Comparison of ENCODE assay signal across 26 mouse cellular contexts in the genomic region with DNA sequence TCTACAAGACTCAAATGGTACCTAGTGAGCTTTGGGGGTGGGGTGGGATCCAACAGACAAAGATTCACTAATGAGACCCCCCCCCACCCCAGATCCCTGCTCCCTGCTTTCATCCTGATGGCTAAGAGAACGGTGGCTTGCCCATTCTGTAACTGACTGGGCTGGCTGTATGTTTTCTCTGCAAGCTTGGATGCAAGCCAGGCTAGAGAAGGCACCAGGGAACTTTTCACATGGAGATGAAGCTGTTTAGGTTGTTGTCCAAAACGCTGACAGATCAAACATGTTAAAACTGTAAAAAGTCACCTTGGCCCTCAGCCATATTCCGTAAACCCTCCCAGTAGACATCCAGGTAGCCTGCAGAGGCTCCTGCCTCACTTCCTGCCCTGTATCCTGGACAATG.
DNase-seq lines count a peak whose midpoint lies in the region; ATAC-seq and TF ChIP-seq lines count a peak whose summit lies in the region.
"Had no signal": no experiment of that assay in that cellular context is flagged by ENCODE, and none has a peak within 500 bp of the region (broad histone marks: within the 10 kb centered on the region; RNA-seq: fewer than 3 reads in every experiment).

No protein-coding gene starts in this region.

- WGBS in embryonic facial prominence, embryonic 14.5 days: 55% methylated on average over 3 of the region's 3 CpGs
- WGBS in embryonic facial prominence, embryonic 10.5 days: 77% methylated on average over 3 of the region's 3 CpGs
- WGBS in hindbrain, embryonic 14.5 days: 50% methylated on average over 3 of the region's 3 CpGs
- WGBS in hindbrain, embryonic 10.5 days: 78% methylated on average over 3 of the region's 3 CpGs
- 56% methylated on average over 3 of the region's 3 CpGs for WGBS in lung, embryonic 14.5 days
- 55% methylated on average over 3 of the region's 3 CpGs for WGBS in lung, adult 2 months

- H3K36me3 ChIP-seq in embryonic facial prominence, embryonic 14.5 days (ENCODE audit: control insufficient read depth, insufficient read depth, low read length): no peaks in the 10 kb centered on the region
- H3K36me3 ChIP-seq in embryonic facial prominence, embryonic 10.5 days (replicated peaks): no peaks in the 10 kb centered on the region
- no peaks in the 10 kb centered on the region for H3K36me3 ChIP-seq in hindbrain, embryonic 14.5 days (replicated peaks; ENCODE audit: control insufficient read depth, insufficient read depth)
- H3K36me3 ChIP-seq in hindbrain, embryonic 10.5 days: no peaks in the 10 kb centered on the region
- no peaks in the 10 kb centered on the region for H3K36me3 ChIP-seq in lung, embryonic 14.5 days (ENCODE audit: insufficient read depth)
- H3K36me3 ChIP-seq: embryonic facial prominence, embryonic 12.5 days; heart, embryonic 12.5 days; heart, embryonic 15.5 days; hindbrain, embryonic 13.5 days had no signal

- TF ChIP-seq CTCF in lung, embryonic 14.5 days (IDR thresholded peaks at IDR 0.05; ENCODE audit: low read depth): no peak
- TF ChIP-seq CTCF in lung, adult 2 months (IDR thresholded peaks at IDR 0.05; ENCODE audit: insufficient read depth, low read length): no peak
- no peak for TF ChIP-seq CTCF in brain, embryonic 14.5 days (IDR thresholded peaks at IDR 0.05; ENCODE audit: borderline replicate concordance, extremely low read depth, insufficient read depth, insufficient read length)

- no peak for TF ChIP-seq POLR2A in lung, adult 2 months (IDR thresholded peaks at IDR 0.05; ENCODE audit: borderline replicate concordance, extremely low read depth, low read depth, low read length)
- TF ChIP-seq POLR2A in brain, embryonic 14.5 days (IDR thresholded peaks at IDR 0.05; ENCODE audit: borderline replicate concordance, extremely low read depth, insufficient read depth, insufficient read length, poor library complexity, severe bottlenecking): no peak

- H3K9me3 ChIP-seq in embryonic facial prominence, embryonic 14.5 days (ENCODE audit: control insufficient read depth, low read length): no peaks in the 10 kb centered on the region
- H3K9me3 ChIP-seq in embryonic facial prominence, embryonic 10.5 days: no peaks in the 10 kb centered on the region
- H3K9me3 ChIP-seq in hindbrain, embryonic 14.5 days (ENCODE audit: control insufficient read depth, low read length): no peaks in the 10 kb centered on the region
- H3K9me3 ChIP-seq in hindbrain, embryonic 10.5 days: no peaks in the 10 kb centered on the region
- H3K9me3 ChIP-seq in lung, embryonic 14.5 days (ENCODE audit: low read depth, low read length): no peaks in the 10 kb centered on the region
- H3K9me3 ChIP-seq: embryonic facial prominence, embryonic 12.5 days; forebrain, embryonic 13.5 days; heart, embryonic 12.5 days; heart, embryonic 15.5 days; hindbrain, embryonic 13.5 days had no signal

- ATAC-seq in embryonic facial prominence, embryonic 14.5 days (ENCODE audit: low read depth): no peak
- no peak for ATAC-seq in hindbrain, embryonic 14.5 days (ENCODE audit: low FRiP score)
- no peak for ATAC-seq in lung, embryonic 14.5 days (ENCODE audit: insufficient read depth)
- ATAC-seq: CD4-positive, CD25-positive, alpha-beta regulatory T cell, adult 4 months; forebrain, embryonic 13.5 days; forebrain, postnatal 0 days; intestine, postnatal 0 days had no signal

- H3K27ac ChIP-seq in embryonic facial prominence, embryonic 14.5 days (replicated peaks; ENCODE audit: low read depth, low read length): no peak overlapping the region
- no peak overlapping the region for H3K27ac ChIP-seq in embryonic facial prominence, embryonic 10.5 days (replicated peaks)
- H3K27ac ChIP-seq in hindbrain, embryonic 14.5 days: no peak overlapping the region
- H3K27ac ChIP-seq in hindbrain, embryonic 10.5 days: no peak overlapping the region
- H3K27ac ChIP-seq in lung, embryonic 14.5 days (ENCODE audit: low read depth): no peak overlapping the region
- H3K27ac ChIP-seq: embryonic facial prominence, embryonic 12.5 days; forebrain, embryonic 13.5 days; gastrocnemius, adult 2 months; heart, embryonic 15.5 days; hindbrain, embryonic 13.5 days had no signal

- H3K4me2 ChIP-seq in embryonic facial prominence, embryonic 14.5 days (ENCODE audit: low read depth, low read length): no peak overlapping the region
- H3K4me2 ChIP-seq in hindbrain, embryonic 14.5 days (replicated peaks): no peak overlapping the region
- H3K4me2 ChIP-seq in lung, embryonic 14.5 days: no peak overlapping the region
- H3K4me2 ChIP-seq: embryonic facial prominence, embryonic 12.5 days; forebrain, embryonic 13.5 days; heart, embryonic 12.5 days; heart, embryonic 15.5 days; hindbrain, embryonic 13.5 days had no signal

- no peak overlapping the region for H3K9ac ChIP-seq in embryonic facial prominence, embryonic 14.5 days (ENCODE audit: low read depth, low read length)
- H3K9ac ChIP-seq in hindbrain, embryonic 14.5 days: no peak overlapping the region
- no peak overlapping the region for H3K9ac ChIP-seq in lung, embryonic 14.5 days
- H3K9ac ChIP-seq: embryonic facial prominence, embryonic 12.5 days; forebrain, embryonic 13.5 days; forebrain, postnatal 0 days; heart, embryonic 12.5 days; heart, embryonic 15.5 days; hindbrain, embryonic 13.5 days had no signal

- no peaks in the 10 kb centered on the region for H3K4me1 ChIP-seq in embryonic facial prominence, embryonic 14.5 days (ENCODE audit: control insufficient read depth, insufficient read depth, low read length)
- no peaks in the 10 kb centered on the region for H3K4me1 ChIP-seq in embryonic facial prominence, embryonic 10.5 days
- H3K4me1 ChIP-seq in hindbrain, embryonic 14.5 days (replicated peaks; ENCODE audit: control insufficient read depth, insufficient read depth, low read length): no peaks in the 10 kb centered on the region
- no peaks in the 10 kb centered on the region for H3K4me1 ChIP-seq in hindbrain, embryonic 10.5 days (replicated peaks)
- no peaks in the 10 kb centered on the region for H3K4me1 ChIP-seq in lung, embryonic 14.5 days (ENCODE audit: insufficient read depth)
- H3K4me1 ChIP-seq in lung, adult 2 months (ENCODE audit: control insufficient read depth, insufficient read depth, low read length): no peaks in the 10 kb centered on the region
- H3K4me1 ChIP-seq: embryonic facial prominence, embryonic 12.5 days; heart, embryonic 12.5 days; heart, embryonic 15.5 days; hindbrain, embryonic 13.5 days had no signal

- no peaks in the 10 kb centered on the region for H3K27me3 ChIP-seq in embryonic facial prominence, embryonic 14.5 days (replicated peaks; ENCODE audit: control insufficient read depth, insufficient read depth, low read length)
- H3K27me3 ChIP-seq in embryonic facial prominence, embryonic 10.5 days (replicated peaks; ENCODE audit: low read depth, poor library complexity, severe bottlenecking): no peaks in the 10 kb centered on the region
- no peaks in the 10 kb centered on the region for H3K27me3 ChIP-seq in hindbrain, embryonic 14.5 days (ENCODE audit: control insufficient read depth, insufficient read depth, low read length)
- no peaks in the 10 kb centered on the region for H3K27me3 ChIP-seq in hindbrain, embryonic 10.5 days (ENCODE audit: insufficient read depth, poor library complexity, severe bottlenecking)
- H3K27me3 ChIP-seq in lung, embryonic 14.5 days (ENCODE audit: insufficient read depth, low read length): no peaks in the 10 kb centered on the region
- H3K27me3 ChIP-seq: embryonic facial prominence, embryonic 12.5 days; forebrain, embryonic 13.5 days; heart, embryonic 12.5 days; heart, embryonic 15.5 days; hindbrain, embryonic 13.5 days had no signal

- DNase-seq in embryonic facial prominence, embryonic 14.5 days (ENCODE audit: low spot score): peak; percentile 5
- no peak for DNase-seq in embryonic facial prominence, embryonic 10.5 days (ENCODE audit: low spot score)
- DNase-seq in hindbrain, embryonic 14.5 days (ENCODE audit: low spot score): peak; percentile 46
- DNase-seq in hindbrain, embryonic 10.5 days (ENCODE audit: low spot score): no peak
- DNase-seq in lung, embryonic 14.5 days: peak; percentile 5
- DNase-seq in lung, adult 2 months: no peak
- peak; percentile 46 for DNase-seq in brain, embryonic 14.5 days (ENCODE audit: low read depth)
- no peak for DNase-seq in right cerebral cortex, postnatal 4 days
- DNase-seq: adrenal gland, adult 2 months; adrenal gland, postnatal 14 days; cerebellum, adult 18-20 months; cerebellum, adult 9-11 months; forebrain, postnatal 0 days; gastrocnemius, adult 2 months; gastrocnemius, postnatal 14 days; heart, adult 18-20 months; heart, postnatal 10 days; heart, postnatal 36 days had no signal

- no peak overlapping the region for H3K4me3 ChIP-seq in embryonic facial prominence, embryonic 14.5 days (ENCODE audit: low read depth, low read length)
- no peak overlapping the region for H3K4me3 ChIP-seq in embryonic facial prominence, embryonic 10.5 days
- no peak overlapping the region for H3K4me3 ChIP-seq in hindbrain, embryonic 14.5 days (replicated peaks; ENCODE audit: low read length)
- H3K4me3 ChIP-seq in hindbrain, embryonic 10.5 days: no peak overlapping the region
- no peak overlapping the region for H3K4me3 ChIP-seq in lung, embryonic 14.5 days (ENCODE audit: low read depth, low read length)
- H3K4me3 ChIP-seq in lung, adult 2 months (replicated peaks; ENCODE audit: extremely low read depth, low read depth, low read length): no peak overlapping the region
- H3K4me3 ChIP-seq: embryonic facial prominence, embryonic 12.5 days; erythroblast, embryonic 14.5 days; forebrain, embryonic 13.5 days; gastrocnemius, adult 2 months; heart, embryonic 12.5 days; heart, embryonic 15.5 days; hindbrain, embryonic 13.5 days had no signal

Comparison
In these comparisons a context has a peak if more than half of its experiments do, and no peak if none do; other contexts are left out.
1. DNase-seq: peak in embryonic facial prominence, embryonic 14.5 days (single experiment), hindbrain, embryonic 14.5 days (single experiment), lung, embryonic 14.5 days (single experiment) and brain, embryonic 14.5 days (single experiment); none in embryonic facial prominence, embryonic 10.5 days (single experiment), hindbrain, embryonic 10.5 days (single experiment), lung, adult 2 months (single experiment) and right cerebral cortex, postnatal 4 days (single experiment).